Mouse (Mus musculus): ENCODE measurements around the gene 9930111J21Rik2.
"Not testable (repeated sequence)": the region's sequence is repeated elsewhere in the genome, so short reads cannot be mapped to it uniquely, and the experiment has no call there.

Gene 9930111J21Rik2

DNA sequence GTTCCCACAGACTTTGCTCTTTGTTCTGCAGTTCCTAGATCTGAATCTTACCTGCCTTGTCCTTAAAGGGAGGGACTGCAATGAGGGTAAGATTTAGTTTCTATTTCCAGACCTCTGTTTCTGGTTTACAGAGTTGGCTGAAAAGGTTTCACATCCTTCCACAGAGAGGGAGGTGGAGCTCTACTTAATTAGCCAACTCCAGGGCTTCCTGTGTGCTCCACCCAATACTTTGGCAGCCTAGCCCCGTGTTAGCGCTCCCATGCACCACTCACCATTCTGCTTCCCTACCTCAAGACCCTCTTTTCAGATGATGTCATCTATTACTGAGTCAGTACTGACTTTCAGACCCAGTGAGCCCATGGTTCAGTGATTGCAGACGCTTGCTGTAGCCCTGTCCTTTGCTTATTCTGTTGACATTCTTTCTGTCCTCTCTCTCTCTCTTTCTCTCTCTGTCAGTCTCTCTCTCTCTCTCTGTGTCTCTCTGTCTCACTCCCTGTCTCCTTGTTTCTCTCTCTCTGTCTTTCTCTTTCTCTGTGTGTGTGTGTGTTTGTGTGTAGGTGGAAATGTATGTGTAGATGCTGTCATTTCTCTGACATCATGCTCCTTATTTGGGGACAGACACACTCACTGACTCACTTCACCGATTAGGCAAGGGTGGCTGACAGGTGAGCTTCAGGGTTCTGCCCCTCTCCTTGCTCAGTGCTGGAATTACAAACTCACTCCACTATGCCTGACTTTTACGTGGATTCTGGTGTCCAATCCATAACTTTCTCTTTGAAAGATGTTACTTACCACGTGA lies at the start of gene 9930111J21Rik2:
9930111J21Rik2 (minus strand) TSS at position 150 of the 799 bp plus-strand sequence.
- DNase-seq: not testable (repeated sequence)

DNA sequence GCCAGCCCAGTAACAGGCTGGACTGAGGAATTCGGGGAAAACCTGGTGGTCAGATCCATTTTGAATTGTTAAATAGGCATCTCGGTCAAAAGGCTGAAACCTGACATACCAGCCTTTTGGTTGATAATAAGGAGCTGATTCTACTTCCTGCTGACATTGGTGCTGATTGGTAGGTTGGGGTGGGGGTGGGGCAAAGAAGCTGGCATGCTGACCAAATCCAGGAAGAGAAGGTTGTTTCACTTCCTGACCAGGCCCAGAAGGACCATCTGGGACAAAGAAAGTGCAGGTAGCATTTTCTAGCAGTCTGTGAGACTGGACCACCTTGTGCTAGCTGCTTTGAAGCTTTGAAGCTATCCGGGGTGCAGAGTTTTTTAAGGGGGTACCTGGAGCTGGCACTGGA lies 49.4 kb upstream of the 9930111J21Rik2 start:
- DNase-seq: no peak

DNA sequence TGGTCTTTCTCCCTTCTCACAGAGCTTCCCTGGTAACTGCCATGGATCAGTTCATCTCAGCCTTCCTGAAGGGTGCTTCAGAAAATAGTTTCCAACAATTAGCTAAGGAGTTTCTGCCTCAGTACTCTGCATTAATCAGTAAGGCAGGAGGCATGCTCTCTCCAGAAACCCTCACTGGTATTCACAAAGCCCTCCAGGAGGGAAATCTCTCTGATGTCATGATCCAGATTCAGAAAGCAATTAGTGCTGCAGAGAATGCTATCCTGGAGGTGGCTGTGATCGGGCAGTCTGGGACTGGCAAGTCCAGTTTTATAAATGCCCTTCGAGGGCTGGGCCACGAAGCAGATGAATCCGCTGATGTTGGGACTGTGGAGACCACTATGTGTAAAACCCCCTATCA lies 44.3 kb upstream of the 9930111J21Rik2 start:
- no peak for DNase-seq

DNA sequence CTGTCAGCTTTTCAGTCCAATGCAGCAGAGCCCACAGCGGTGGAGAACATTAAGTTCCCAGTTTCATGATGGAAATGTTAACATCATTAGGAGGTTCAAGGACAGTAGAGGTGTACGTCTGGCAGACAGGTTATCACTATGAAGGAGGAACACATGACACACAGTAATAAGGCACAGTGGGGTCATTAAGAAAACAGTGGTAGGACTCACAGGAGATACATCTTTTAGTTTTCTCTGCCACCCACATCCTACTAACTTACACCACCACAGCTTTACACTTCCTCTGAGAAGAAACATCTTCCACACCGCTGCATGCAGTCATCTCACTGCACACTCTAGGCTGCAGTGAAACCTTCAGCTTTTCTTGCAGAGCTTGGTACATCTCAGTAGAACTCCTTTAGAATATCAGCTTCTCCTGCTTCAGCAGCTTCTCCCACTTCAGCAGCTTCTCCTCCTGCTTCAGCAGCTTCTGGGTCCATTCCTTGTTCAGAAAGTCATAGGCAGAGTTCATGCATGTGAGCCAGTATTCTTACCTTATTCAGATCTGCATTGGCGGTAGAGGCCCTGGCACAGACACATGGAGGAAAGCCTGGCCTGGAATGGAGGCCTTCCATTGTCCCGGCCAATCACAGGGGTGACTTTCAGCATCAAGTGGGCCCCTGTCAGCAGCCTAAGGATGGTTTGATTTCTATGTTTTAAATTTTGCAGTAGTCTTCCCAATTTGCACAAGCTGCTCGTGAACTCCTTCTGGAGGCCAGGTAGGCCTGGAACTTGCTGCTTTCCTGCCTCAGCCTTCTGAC lies 43.0 kb upstream of the 9930111J21Rik2 start:
- DNase-seq: no peak

DNA sequence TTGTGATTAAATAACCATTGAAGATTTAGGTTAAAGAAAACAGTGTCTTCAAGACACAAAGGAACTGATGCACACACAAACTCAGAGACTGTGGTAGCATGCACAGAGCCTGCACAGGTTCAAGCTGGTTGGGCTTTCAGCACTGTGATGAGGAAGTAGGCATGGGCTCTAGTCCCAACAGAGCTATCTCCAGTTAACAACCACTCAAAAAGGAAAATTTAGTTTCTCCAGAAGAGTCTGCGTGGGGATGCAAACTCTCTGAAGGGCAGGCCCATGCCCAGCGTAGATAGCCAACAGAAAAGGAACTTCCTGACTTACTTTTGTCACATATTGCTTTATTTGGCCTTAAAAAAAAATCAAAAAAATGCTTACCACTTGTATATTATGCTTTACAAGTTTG lies 41.7 kb upstream of the 9930111J21Rik2 start:
- no peak for DNase-seq

DNA sequence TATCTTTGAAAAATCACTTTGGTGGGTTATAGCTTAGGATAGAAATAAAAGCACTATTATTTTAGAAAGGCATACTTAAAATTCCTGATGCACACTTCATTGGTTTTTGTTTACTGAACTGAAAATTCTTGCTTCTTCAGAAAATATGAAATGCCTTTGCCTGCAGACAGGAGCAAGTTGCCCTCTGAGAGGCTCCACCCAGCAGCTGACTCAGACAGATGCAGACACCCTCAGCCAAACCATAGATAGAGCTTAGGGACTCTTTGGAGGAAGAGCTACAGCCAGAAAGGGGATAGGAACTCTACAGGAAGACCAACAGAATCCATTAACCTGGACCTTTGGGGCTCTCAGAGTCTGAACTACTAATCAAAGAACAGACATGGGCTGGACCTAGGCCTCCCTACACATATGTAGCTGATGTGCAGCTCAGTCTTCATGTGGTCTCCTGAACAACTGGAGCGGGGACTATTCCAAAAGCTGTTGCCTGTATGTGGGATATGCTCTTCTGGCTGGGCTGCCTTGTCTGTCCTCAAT lies 41.1 kb upstream of the 9930111J21Rik2 start:
- no peak for DNase-seq

DNA sequence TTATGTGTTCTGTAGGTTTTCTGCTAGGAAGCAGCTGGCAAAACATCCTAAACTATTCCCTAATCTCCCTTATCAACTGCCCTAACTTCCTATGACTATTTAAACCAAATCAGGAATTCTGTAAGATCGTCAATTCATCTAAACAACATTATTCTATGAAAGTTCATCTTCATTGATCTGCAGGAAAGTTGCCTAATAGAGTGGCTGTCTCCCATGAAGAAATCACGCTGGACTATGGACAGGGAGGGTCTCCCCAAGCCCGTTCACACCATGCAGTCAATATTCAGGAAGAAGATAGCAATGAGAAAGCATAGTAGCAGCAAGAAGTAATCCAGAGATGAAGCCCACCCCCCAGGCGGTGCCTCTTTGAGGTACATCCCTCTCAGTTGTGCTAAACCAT lies 40.1 kb upstream of the 9930111J21Rik2 start:
- DNase-seq: no peak

DNA sequence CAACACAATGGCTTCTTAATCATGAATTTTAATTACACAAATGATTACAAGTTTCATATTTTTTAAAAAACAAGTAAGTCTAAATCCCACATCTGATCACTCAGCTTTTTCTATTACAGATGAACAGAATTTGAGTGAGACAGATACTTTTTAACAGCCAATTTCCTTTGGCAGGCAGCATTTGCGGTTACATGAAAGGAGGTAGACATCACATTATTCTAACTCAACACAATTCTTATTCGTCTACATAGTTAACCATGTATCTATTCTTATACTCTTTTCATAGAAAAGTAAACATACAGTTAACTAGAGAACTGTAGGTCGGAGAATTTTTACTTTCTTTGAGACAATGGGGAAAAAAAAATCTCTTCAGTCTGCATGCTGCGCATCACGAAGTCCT lies 39.5 kb upstream of the 9930111J21Rik2 start:
- DNase-seq: no peak

DNA sequence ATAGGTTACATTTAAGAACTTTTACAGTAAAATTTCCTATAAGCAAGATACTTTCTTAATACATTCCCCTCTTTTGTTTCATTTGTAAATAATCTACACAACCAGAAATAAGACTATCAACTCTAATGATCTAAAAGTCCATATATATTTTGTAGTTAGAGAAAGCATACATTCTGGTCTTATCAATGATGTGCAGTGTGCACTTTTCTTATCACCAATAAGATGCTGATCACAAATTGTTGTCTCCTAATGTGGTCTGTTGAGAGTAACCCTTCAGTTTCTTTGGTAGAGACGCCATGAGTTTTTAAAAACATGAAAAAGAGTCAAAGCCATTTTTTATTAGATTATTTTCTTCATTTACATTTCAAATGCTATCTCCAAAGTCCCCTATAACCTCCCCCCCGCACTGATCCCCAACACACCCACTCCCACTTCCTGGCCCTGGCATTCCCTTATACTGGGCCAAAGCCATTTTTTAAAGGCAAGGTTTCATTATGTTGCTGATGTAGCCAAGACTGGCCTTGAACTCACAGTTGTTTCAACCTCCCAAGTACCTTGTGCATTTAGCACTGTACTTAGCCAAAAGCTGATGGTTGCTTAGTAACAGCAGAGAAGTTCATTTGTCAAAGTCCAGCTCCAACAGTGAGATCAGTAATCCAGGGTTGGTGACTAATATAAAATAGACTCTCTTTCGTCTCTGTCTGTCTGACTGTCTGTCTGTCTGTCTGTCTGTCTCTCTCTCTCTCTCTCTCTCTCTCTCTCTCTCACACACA lies 38.9 kb upstream of the 9930111J21Rik2 start:
- DNase-seq: no peak

DNA sequence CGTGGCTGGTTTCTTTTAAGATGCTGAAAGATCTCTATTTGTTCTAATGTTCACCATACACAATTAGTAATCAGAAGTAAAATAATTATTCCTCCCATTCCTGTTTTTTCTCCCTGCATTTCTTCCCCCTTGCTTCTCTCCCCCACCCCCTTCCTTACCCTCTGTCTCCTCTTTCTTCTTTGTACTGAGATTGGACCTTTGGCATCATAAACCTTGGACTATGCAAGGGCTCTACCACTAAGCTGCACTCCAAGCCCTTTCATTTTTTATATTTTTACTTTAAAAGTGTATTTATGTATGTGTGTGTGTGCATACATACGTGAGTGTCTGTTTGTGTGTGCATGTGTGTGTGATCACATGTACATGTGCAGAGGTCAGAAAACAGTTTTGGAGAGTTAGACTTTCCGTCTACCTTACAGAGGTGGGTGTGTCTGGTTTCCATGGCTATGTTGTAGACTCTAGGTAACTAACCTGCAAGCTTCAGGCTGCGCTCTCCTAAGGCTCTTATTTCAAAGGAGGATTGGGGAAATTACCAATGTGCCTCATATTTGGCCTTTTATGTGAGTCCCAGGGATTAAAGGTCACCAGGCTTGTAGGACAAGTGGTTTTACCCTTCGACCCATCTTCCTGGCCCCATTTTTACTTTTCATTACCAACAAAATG lies 38.1 kb upstream of the 9930111J21Rik2 start:
- no peak for DNase-seq

DNA sequence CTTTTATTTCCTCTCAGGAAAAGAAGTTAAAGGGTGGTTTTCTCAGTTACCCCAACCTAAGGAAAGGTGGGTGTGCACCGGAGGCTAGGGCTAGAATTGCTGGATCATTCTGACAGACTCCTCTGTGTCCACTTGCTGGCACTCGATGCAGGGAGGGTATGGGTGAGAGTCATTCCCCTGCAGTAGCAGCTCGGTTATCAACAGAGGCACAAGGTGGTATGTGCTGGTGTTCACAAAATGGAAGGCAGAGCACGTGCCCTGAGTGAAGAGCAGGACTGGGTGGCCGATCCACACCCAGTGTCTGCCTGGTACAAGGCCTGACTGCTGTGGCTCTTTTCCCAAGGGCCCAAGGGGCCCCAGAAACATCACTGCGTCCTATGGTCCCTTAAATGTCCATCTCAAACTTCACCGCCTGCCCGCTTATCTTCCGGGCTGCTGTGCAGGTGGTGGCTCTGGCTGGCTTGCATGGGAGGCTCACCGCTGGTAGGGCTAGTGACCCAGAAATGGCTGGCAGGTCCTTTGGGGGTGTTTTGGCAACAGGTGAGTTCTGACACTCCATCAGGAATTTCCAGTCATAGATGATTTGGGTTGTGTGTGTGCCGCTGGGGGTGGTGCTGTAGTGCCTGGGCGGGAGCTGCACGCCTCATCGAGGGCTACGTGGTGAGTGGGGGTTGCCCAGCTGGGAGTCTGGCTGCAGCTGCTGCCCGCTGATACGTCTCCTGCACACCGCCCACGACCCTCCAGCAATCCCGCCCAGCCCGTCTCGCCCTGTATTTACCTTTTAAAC lies 37.0 kb upstream of the 9930111J21Rik2 start:
- DNase-seq: no peak

DNA sequence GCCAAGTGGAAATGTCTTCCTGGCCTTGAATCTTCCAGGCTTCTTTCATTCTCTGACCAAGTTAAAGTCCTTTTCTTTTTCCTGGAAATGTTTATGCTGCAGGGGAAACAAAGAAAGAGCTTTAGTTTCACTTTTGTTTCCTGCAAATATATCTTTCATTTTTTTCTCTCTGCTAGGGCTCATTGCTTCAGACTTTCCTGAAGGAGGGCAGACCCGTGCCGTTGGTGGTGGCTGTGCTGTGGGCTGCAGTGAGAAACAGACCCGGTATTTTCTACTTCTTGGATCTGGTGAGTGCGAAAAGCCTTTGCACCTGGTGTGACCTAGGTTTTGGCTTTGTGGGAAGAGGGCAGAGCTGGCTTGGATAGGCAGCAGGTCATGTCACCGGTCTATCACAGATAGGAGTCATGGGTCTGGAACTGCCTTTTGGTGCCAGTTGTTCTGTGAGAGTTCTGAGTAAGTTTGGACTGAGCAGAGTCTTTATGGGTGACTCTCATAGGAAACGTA lies 35.9 kb upstream of the 9930111J21Rik2 start:
- DNase-seq: no peak

DNA sequence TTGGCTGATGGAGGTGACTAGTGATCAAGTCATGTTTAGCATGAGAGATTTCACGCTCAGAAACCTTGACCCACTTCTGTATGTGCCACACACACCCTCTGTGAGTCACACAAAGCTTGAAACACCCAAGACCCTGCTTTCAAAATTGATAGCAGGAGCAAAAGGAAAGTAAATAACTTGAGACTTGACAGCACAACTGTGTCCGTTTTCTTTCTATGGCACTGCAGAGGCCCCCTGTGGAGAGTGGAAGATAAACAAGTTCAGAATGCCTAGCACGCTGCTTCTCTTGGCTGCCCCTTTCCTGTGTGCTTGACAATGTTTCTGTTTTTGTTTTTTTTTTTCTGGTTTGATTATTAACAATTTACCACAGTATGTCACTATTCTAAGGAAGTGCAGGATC lies 33.8 kb upstream of the 9930111J21Rik2 start:
- DNase-seq: no peak

DNA sequence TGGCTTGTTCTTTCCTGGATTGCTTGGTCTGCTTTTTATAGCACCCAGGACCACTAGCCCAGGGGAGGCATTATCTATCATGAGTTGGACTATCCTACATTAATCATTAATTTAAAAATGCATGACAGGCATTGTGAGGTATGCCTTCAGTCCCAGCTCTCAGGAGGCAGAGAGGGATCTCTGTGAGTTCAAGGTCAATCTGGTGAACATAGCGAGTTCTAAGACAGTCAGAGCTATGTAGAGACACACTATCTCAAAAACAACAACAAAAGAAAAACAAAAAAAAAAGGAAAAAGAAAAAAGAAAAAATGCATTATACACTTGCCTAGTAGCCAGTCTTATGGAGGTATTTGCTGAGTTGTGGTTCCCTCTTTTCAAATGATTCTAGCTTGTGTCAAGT lies 33.3 kb upstream of the 9930111J21Rik2 start:
- DNase-seq: no peak

DNA sequence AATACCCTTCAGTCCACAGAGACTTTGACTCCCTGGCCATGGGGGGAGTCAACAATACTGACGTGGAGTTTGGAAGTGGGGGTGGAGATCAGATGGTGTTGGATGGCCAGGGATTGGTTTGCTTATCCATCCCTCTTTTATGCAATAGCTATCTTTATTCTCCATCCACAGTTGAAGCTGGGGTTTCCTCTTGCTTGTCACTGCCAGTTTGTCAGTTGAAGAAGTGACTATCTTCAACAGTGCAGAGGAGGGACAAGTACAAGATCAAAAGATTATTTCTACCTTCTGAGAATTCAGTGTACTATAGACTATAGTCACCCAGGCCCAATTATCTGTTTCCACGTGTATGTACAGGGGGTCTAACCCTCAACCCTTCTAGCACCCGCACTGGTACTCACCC lies 32.8 kb upstream of the 9930111J21Rik2 start:
- no peak for DNase-seq

DNA sequence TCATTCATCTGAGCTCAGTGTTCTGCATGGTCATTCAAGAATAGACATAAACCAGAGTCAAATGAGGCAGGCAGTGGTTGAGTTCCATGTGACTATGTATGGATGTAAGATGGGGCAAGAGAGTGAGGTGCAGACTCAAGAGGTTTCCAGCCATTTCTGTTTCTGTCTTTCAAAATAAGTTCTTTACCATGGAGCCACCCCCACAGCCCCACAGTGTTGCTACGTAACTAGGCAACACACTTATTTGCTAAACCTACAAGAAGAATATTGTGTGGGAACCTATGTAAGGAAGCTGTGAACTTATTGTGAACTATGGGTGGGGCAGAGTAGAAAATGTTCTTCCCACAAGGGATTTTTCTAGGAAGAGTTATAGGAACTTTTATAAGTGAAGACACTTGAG lies 32.1 kb upstream of the 9930111J21Rik2 start:
- no peak for DNase-seq

DNA sequence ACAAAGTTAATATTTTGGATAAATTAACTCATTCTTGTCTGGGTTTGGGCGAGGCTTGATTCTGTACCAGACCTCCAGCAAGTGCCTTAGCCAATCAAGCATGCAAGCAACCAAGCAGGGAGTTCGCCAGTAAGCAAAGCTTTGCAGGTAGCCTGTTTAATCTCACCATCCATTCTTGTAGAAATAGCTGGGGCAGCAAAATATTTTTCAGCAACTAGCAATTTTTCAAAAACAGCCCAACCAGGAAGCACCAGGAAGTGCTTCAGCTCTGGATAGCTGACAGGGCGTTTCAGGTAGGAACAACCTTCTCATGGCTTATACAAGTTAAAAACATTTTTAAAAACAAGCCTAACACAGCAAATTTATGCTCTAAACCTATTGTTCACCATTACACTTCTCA lies 30.8 kb upstream of the 9930111J21Rik2 start:
- no peak for DNase-seq

DNA sequence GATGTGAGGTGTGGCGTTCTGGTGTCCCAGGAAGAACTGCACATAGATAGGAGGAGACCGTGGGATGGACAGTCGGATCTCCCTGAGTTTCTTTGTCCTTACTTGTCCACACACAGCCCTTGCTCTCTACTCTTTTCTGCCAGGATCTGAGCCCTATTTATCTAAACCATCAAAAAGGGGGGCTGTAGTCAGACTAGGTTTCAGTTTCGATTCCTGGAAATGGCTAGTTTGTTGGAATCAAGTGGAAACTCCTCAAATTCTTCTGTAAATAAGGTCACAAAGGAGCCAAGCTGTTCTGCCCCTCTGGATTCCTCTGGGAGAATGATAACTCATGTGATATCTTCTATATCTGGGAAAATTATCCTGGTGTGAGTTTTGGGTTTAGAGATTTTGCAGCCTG lies 30.3 kb upstream of the 9930111J21Rik2 start:
- DNase-seq: no peak

DNA sequence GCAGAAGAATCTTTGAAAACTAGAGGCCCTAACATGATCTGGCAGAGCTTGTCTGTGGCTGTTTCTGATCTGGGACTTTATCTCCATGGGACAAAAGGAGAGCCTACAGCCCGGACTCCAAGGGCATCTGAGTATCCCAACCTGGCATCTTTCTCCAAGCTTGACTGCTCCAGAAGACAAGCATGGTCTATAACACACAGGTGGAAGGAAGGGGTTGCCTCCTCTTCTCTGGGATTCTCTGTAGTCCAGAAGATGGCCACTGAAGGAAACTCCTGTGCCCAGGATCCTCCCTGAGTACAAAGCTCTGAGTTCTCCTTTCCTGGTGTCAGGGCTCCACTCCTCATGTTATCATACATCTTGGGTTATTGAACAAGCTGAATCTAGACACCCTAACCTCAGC lies 29.6 kb upstream of the 9930111J21Rik2 start:
- no peak for DNase-seq

DNA sequence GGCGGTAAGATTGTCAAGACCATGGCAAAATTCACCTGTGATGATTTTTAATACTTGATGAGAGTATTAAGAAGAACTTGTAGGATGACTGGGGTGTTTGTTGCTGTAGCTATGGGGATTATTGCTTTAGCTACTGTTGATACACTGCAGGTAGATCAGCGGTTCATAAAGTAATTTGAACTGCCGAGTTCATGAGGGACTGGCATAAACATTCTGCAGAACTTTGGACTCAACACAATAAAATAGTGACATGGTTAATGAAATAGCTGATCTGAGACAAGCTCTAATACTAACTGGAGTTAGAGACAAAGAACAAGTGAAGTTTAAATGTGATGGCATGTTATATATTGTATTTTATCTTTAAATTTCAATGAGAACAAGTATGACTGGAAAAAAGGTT lies 27.7 kb upstream of the 9930111J21Rik2 start:
- no peak for DNase-seq

DNA sequence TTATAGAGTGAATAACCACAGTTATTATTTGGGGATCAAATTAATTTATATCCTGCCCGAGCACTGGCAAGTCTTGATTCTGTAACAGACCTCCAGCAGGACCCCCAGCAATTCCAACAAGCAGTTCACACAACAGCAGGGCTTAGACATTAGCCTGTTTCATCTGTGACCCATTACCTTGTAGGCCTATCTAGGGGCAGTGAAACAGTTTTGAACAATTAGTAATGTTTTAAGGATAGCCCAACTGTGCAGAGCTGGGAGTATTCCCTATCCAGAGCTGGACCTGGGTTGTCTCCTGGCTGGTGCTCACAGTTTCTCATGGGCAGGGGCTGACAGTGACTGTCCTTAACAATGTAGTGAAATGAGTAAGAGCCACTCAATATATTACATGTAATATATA lies 26.0 kb upstream of the 9930111J21Rik2 start:
- DNase-seq: no peak
